Mouse (Mus musculus) adrenal gland, postnatal 25 days (tissue): ENCODE data around the gene Itpr2. TPM values are rescaled to one million over a fixed set of nuclear protein-coding genes. Genes with fewer than 3 reads are reported as not detected.

ENCODE experiments used
- DNase-seq: peaks from one replicate; pipeline ENCODE4 v3.0.0; 2021; ENCODE audit warnings: mixed read lengths
- total RNA-seq: library from RNA; stranded (reverse); gene quantifications from 2 replicates; pipeline ENCODE4 v1.2.3, GENCODE M21; 2021

The Itpr2 gene
- total RNA-seq, 1 experiment from 2014 or later = 55.6 TPM

DNA sequence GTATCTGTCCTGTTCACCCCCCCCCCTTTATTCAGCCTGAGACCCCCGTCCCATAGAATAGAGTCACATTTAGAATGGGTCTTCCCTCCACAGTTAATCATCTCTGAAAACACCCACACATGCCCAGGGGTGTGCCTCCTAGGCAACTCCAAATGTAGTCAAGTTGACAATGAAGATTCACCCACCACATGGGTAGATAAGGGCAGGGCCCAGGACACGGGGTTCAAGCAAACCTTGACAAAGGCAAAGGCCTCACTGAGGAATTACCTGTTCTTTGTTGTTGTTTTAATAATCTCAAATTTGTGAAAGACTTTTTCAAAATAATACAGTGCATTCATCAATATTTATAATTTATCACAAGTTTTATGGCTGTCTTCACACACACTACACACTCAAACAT is 2.4 kb upstream of the Itpr2 start:
- no peak for DNase-seq

DNA sequence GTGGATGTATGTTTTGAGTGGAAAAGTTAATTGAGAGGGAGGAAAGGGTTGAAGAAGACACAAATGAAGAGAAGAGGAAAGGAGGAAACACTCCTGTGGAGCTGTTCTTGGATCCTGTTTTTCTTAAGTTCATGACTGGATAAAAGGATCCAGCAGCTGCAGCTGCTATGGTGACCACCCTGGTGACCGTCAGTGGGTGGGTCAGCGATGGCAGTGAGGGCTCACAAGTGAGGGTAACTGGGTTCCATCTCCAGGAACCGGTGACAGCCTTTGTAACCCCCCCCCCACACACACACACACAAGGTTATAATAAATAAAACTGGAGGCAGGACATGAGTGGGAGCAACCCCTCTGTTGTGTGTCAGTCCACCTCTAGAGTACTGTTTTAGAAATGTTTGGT is 833 bp upstream of the Itpr2 start:
- no peak for DNase-seq

DNA sequence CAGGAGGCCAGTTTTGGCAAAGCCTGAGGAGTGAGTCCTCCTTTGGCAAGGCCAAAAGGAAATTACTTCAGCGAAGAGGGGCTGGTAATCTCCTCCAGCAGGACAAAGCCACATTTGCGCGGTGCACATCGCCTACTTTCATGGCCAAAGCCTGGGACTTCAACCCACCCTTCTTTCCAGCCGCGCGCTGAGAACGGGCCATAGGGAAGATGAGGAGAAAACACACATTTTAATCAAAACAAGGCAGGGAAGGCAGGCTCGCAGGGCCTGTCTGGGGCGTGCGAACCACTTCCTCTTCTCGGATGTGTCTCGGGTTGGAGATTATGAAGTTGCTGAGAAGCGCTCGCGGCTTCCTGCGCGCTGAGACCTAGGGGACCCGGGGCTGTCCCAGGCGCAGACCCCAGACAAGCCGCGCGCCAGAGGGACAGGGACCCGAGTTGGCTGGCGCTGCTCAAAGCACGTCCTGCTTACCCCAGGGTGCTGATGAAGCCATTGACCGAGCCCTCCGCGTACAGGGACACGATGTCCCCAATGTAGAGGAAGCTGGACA is 632 bp downstream of the Itpr2 start:
- peak; percentile 48 for DNase-seq

DNA sequence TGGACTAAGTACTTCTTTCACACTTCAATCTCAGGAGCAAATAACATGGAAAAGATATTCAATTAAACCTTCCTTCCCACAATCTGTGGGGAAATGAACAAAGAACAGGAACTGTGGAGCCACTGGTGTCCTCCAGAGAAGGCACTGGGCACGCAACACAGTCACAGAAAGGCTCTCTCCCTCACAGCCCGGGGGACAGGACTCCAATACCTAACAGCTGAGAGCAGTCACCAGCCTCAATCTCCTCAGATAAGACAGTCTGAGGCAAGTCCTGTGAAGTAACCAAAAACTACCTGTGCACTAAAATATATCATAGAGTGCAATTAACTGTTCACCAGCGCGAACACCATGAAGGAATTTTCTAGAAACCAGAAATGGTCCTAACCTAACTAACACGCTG is 1.3 kb downstream of the Itpr2 start:
- DNase-seq = no peak

DNA sequence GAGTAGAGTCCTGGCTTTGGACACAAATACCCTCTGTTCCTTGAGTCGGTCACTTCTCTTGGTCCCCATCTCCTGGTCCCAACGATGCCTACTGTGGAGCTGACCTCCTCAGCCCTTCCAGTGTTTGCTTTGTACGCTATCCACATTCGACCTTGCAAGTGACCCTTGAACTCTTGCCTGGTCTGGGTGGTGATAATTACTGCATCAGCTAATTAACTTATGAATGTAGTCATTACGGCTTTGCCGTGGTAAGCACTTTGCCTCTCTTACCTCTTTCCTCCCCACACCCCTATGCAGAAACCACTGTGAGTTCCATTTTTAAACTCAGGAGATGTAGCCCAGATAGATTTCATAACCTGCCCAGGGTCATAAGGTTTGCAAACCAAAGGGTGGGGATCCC is 1.8 kb downstream of the Itpr2 start:
- no peak for DNase-seq

DNA sequence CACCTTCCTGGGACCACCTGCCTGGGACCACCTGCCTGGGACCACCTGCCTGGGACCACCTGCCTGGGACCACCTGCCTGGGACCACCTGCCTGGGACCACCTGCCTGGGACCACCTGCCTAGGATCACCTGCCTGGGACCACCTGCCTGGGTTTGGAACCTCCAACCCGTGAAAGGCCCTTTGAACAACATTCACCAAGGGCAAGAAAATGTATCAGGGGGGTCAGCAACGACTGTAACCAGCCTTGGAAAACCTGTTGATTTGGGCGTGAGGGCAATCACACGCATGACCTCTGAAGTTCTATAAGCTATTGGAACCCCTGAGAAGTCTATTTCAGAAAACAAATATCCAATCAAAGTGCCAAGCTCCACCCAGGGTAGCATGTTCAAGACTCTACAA is 2.5 kb downstream of the Itpr2 start:
- DNase-seq = no peak

DNA sequence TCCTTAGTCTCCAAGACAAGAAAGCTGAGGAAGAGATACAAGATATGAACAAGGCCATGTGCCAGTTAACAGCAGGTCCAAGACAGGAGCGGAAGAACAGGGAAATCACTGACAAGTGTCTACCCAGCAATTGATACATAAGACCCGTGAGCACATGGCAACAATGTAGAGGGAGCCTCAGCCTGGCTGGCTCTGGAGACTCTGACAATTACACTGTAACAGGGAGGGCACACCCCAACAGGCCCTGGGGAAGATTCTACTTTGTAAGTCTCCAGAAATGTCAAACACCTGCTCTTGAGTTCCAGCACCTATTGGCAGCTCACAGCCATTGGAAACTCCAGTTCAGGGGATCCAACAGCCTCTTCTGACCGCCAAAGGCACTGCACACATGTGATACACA is 3.6 kb downstream of the Itpr2 start:
- no peak for DNase-seq

DNA sequence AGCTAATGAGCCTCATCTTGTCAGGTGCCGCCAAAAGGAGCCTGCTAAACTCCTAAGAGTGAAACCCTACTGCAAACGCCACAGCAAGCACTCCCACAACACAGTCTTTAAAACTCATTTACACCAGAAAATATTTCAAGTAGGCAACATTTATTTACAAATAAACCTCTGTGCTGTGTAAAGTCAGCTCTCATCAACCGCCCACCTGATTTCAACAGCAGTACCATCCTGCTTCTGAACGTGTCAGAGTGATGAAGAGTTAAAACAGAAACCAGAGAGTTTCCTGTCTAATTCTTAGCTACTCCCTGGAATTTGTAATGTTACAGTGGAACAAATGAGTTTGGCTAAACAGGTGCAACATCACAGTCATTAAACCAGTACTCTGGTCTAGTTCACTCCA is 4.2 kb downstream of the Itpr2 start:
- DNase-seq = no peak

DNA sequence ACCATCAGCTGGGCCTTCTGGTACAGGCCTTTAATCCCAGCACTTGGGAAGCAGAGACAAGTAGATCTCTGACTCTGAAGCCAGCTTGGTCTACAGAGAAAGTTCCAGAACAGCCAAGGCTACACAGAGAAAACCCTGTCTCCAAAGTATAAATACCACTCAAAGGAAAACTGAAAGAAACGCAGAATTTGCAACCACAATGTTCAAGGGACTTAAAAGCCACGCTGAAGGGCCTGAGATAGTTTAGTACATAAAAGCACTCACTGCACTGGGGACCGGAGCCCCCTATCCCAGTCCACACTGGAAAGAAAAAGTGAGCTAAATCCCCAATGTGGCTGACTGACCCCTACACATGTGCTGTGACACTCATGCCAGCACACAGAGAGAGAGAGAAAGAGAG is 4.6 kb downstream of the Itpr2 start:
- no peak for DNase-seq

DNA sequence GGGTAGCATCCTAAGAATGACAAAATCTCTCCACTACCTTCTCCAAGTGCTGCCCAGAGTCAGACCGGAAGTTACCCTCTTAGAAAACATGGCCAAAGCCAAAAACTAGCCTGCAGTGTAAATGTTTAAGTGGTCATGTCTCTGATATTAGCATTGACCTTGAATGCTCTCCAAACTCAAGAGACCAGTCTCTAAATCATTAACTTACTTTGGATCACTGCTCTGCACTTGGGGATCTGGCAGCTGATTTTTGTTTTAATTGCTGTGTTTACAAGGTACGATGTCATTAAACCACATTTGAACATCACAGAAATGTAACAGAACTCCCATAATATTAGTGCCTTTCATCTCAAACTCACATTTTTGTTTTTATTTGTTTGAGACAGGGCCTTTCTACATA is 10.3 kb downstream of the Itpr2 start:
- no peak for DNase-seq

DNA sequence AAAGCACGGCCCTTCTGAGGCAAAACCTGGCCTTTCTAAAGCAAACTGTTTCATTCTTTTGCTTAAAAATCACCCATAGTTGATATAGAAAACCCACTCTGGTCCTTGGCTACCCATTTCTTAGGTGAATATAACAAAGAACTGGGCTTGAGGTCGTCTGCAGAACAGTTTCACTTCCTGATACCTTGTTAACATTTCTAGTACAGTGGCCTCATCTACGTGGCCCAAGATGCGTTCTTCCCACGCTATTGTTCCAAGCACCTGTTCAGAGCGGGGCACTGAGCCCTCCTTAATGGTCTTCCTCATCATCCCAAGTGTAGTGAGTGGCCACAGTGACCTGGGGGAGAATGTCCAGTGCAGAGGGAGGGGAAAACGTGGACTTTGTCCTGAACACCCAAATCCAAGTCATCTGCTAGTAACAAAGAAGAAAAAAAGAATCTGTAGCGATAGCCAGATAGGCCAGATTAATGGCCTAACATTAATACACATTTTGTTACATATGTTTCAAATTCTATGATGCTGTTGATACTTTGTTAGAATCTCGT is 11.5 kb downstream of the Itpr2 start:
- no peak for DNase-seq

DNA sequence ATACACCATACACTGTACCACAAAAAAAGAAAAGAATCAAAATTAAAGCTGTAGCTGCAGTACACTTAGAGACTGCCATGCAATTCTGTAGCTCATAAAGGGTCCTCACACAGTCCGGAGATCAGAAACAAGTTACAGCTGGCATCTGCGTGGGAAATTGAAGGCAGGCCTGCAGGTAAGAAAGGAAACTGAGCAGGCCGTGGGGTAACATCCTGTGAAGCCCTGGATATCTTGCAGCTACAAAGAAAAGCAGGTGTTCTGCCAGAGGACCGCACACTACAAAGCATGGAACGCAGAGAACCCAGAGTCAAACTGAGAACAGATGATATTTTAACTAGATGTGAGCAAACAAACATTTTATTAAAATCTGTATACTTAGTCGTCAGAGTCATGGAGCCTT is 12.2 kb downstream of the Itpr2 start:
- no peak for DNase-seq

DNA sequence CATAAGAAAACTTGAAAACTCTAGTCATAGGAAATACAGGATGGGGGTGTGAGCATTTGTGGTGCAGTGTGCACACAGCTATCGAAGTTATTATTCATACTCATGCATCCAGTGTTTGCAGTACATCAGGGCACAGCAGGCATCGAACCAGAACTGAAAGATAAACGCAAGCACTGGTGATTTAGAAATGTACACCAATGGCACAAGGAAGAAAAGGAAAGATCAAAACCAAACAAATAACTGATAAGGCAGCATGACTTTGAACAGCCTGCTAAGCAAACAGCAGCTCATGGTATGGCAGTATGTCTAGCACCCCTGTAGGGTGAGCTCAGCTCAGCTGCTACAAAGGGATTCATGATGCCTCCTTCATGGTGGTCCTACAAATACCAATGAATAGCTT is 13.3 kb downstream of the Itpr2 start:
- no peak for DNase-seq

DNA sequence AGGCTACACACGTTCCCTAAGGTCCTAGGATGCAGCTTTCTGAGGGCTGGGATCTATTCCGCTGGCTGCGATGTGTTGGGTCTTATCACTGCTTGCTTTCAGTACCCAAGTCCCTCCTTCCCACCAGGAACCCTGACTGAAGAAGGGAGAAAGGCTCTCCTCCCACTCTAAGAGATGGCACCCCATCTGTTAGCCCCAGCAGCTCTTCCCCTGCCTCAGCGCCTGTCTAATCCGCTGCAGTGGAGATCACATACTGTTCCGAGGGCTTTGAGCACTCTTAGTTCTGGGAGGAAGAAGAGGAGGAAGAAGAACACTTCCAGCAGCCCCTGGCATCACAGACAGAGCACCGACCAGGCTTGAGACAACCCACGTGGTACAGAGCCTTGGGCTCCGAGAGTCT is 14.9 kb downstream of the Itpr2 start:
- no peak for DNase-seq

DNA sequence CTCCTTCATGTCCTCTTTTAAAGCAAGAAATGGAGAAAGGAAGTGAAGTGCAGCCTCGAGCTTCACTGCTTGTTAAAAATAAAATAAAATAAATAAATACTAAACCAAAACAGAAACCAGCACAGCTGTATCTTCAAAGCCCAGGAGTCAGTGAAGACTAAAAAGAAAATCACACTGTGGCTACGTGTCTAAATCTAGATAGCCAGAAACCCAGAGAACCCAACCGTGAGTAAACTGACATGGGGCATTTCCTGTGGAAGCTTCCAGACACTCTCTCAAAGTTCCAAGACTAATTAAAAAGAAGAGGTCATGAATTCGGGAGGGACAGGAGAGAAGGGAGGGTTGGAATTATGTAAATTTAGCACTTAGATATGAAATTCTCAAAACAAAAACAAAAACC is 15.9 kb downstream of the Itpr2 start:
- DNase-seq = no peak

DNA sequence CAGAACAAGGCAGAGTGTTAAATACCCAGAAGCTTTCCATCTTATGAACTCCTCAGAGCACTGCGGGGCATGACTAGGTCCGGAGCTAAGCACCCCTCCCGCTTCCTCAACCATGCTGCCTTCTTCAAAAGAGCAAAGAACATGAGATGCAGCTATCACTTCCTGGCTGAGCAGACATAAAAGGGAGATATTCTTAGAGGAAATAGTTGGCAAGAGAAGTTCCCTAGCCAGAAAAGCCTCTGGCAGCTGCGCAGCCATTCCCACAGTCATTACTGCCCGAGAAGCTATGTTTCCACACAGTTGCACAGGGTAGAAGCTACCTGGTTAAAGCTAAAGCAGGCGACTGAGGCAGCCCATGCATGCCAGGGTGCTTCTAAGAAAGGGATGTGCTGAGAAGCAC is 20.6 kb downstream of the Itpr2 start:
- no peak for DNase-seq

DNA sequence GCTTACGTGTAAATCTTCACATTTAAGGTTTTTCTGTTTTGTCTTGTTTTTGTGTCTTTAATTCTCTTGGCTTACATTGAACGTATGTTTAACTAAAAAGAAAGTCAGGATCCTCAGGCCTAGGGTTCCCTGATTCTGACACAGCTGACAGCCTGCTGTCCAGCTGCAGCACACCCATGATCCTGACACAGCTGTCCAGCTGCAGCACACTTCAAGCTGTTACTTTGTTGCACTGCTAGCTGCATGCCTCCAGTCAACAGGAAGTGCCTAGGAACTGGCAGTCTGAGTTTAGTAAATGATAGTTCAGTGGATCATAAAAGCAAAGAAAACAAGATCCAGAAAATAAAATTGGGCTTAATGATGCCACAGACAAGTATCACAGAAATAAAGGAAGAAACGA is 21.1 kb downstream of the Itpr2 start:
- no peak for DNase-seq

DNA sequence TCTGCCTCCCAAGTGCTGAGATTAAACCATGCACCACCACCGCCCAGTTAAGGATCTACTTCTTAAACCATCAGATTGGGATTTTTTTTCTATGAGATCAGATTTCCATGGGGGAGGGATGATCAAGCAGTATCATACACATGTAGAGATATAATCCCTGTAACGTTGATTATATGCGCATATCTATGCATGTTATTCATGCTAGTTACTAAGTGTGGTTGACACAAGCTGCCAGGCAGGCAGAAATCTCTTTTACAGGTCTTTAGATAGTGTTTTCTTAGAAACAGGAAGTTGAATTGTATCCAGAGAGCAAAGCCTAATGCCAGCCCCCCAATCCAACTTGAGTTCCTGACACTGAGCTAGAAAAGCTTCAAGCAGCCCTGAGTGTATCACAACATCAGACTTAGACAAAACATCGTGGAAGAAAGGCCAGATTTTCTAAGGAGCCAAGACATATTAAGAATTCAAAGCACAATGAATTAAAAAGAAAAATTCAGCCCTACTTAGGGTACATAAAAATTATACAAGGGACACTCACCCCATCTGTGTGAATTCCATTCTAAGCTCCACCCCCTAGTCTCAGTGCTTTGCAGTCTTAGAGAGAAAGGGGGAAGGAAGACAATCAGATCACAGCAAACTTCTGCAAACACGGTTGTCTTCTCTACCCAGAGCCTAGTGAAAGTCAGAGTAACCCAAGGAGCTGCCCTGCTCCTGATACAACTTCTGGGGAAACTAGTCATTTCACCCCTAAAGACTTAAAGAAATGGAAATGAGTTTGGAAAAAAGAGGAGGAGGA is 22.9 kb downstream of the Itpr2 start:
- no peak for DNase-seq

DNA sequence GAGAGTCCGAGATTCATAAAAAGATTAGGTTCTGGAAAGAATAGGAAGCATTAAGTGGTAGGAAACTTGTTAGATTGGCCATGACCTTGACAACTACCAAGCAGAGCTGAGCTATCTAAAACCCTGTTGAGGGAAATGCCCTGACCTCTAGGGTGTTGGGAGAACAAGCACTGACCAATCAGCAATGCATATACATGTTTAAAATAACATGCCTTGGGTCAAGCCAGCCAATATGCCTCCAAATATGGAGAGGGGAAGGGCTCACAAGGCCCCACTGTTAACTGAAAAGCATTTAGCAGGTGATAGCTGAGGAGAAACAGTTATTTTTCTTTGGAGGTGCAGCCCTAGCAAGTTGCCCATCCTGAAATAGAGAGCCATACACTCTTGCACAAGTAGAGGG is 25.2 kb downstream of the Itpr2 start:
- no peak for DNase-seq

DNA sequence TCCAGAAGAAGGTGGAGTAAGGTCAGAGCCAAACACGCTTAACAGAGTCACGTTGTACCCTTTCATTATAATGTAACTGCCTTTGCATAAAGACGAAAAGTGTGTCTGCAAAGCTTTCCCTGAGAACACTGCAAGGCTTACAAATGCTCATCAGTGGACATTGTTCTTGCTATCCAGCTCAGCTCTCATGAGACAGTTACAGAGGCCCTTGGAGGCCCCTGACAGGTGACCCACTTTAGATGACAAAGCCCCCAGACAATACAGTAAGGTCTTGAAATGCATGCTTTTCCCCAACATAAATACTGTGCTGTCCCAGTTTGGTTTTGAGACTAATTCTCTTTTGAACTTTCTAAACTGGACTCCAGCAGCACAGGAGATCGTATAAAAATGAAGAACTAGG is 27.9 kb downstream of the Itpr2 start:
- no peak for DNase-seq

DNA sequence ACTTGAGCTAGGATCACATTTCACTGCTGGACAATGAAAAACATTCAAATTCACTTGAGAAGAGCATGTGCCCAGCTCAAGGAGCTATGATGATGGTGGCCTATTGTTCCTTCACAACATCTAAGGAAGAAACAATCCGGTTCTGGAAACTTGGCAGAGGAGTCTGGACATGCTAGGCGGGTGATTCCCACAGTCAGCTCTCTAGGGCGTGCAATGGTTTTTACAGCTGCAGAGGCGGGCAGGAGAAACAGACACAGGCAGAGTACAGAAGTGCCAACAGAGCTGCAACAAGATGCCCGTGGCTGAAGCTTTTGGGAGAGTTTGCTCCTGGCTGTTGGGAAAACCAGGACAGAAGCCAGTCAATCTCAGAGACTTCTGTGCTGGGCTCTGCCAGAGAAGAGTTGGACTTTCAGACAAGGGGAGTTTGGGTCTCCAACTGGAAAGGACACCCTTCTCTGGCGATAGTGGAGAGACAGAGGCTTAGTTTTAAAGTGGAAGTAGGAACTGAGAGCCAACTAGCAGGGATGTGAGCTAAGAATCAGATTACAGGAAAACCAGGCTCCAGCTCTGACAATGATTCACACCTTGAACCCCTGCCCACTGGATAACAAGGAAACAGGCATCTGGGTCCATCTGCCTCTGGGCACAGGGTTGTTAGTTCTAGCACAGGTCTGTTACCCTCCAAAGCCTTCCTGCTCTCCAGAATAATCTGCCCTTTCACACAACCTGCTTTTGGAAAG is 28.6 kb downstream of the Itpr2 start:
- no peak for DNase-seq

DNA sequence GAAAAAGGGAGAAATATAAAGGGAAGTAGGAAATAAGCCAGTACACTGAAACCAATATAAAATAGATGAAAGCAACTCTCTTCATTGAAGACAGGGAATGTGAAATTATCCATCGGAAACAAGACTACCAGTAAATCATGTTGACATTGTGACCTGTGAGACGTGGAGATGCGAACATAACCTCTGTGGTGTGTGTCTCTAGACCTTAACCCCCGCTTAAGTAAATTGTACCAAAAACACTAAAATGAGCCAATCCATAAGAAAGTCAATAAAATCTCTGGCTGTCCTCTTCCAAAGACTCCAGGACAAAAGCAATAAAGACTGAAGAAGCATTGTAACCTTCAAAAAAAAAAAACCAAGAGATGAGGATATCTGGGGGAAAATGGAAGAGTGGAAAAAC is 31.6 kb downstream of the Itpr2 start:
- no peak for DNase-seq

DNA sequence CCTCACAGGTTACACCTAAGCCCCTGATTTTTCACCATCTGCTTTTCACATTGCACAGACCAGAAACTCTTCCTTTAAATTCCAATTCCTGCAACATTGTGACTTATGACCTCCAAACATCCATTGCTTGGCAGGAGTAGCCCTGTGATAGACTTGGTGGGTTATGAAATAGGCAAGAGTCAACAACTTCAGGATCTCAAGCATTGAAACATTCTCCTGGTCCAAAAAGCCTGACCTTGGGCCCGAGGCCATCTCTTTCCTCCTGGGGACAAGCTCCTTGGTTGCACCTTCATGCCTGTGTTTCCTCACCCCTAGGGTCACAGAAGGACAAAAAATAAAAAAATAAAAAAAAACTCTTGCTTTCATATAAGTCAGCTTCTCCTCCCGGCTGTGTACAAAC is 32.1 kb downstream of the Itpr2 start:
- peak; percentile 50 for DNase-seq

DNA sequence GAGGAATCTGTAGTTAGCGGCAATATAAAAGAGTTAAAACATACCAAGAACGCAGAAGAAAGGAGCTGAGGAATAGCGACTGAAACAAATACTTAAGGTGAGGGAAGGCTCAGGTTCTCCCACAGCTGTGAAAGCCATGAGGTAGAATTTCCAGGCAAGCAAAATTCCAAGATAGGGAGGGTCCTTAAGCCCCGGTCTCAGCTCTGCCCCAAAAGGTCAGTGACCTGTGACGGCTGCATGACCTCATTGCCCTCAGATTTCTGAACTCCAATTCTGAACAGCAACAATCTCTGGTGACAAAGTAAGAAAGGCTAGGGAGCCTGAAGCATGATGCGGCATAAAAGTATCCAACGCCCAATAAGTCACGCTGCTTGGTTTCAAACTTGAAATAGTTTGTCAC is 33.7 kb downstream of the Itpr2 start:
- no peak for DNase-seq
